Mouse (Mus musculus): ENCODE measurements around the gene Mup3.
"Not testable (repeated sequence)": the region's sequence is repeated elsewhere in the genome, so short reads cannot be mapped to it uniquely, and the experiment has no call there.

- TF ChIP-seq POLR2A (IDR thresholded peaks at IDR 0.05; ENCODE audit: extremely low read depth, insufficient read depth, low read length); CTCF (IDR thresholded peaks at IDR 0.05; ENCODE audit: low read depth, low read length): not testable (repeated sequence)
Observed at GRCm38 (mm10) chr4:62054058-62054457, 33.1 kb downstream of the Mup3 start, which contains the start of gene Mup20.

Data from liver, adult 2 months (tissue).